Mouse (Mus musculus) midbrain, embryonic 11.5 days (tissue): ENCODE measurements around the gene Hectd1. TPM values are rescaled to one million over a fixed set of nuclear protein-coding genes. Genes with fewer than 3 reads are reported as not detected.
A peak's percentile ranks its signal among the peaks of the same experiment; 100 is the strongest.

ENCODE experiments used
- ATAC-seq: fragments of 200-750 bp; cut with Nextera tagmentation; 2 replicates; pipeline ENCODE4 v1.8.0; 2017; ENCODE audit warnings: moderate TSS enrichment, moderate library complexity; ENCODE audit not compliant: low FRiP score
- DNase-seq: peaks from one replicate; pipeline ENCODE4 v3.0.0; 2015; ENCODE audit warnings: low spot score; ENCODE audit errors: missing footprints
- H3K27ac ChIP-seq: fragments of 300-500 bp; sonication (generic); 2 replicates; pipeline ENCODE4 v1.5.1; 2014; ENCODE audit warnings: low read depth, low read length
- H3K27me3 ChIP-seq: fragments of 300-500 bp; sonication (generic); 2 replicates; pipeline ENCODE4 v1.6.1; 2014; ENCODE audit warnings: mild to moderate bottlenecking, low read length, moderate library complexity, mixed read lengths; ENCODE audit not compliant: control insufficient read depth, insufficient read depth
- H3K36me3 ChIP-seq: fragments of 300-500 bp; sonication (generic); 2 replicates; pipeline ENCODE4 v1.6.1; 2014; ENCODE audit warnings: mild to moderate bottlenecking, low read length, moderate library complexity, mixed read lengths; ENCODE audit not compliant: control insufficient read depth, insufficient read depth
- H3K4me1 ChIP-seq: fragments of 300-500 bp; sonication (generic); 2 replicates; pipeline ENCODE4 v1.6.1; 2014; ENCODE audit warnings: low read length; ENCODE audit not compliant: control insufficient read depth, insufficient read depth
- H3K4me2 ChIP-seq: fragments of 300-500 bp; sonication (generic); 2 replicates; pipeline ENCODE4 v1.6.1; 2014; ENCODE audit warnings: mild to moderate bottlenecking, moderate library complexity
- H3K4me3 ChIP-seq: fragments of 300-500 bp; sonication (generic); 2 replicates; pipeline ENCODE4 v1.5.1; 2014; ENCODE audit warnings: low read depth, low read length
- H3K9ac ChIP-seq: fragments of 300-500 bp; sonication (generic); 2 replicates; pipeline ENCODE4 v1.6.1; 2014; ENCODE audit warnings: low read length
- H3K9me3 ChIP-seq: fragments of 300-500 bp; sonication (generic); 2 replicates; pipeline ENCODE4 v1.6.1; 2016; ENCODE audit warnings: low read length; ENCODE audit not compliant: control insufficient read depth
- WGBS: fragments of 180-500 bp; shearing (Covaris S2); extraction: QIAGEN DNeasy Blood & Tissue Kit; methylation state at CpG from one replicate; pipeline ENCODE4 v1.1.7; 2014; 5-methylcytosine and 5-hydroxymethylcytosine counted together
- polyA plus RNA-seq: library from polyadenylated mRNA; unstranded; fragments of >200 nt; fragmentation: Nextera tagmentation; extraction: Ambion mirVana; gene quantifications from 2 replicates; pipeline ENCODE4 v1.2.1, GENCODE M21; 2014

Hectd1 gene
- polyA plus RNA-seq, 1 experiment from 2014 or later = 30.3 TPM

GRCm38 (mm10) chr12:51819951-51820498 is 9.3 kb downstream of the Hectd1 start:
- Histone ChIP-seq H3K4me3 (no peak overlapping the region), H3K4me2 (no peak overlapping the region), H3K9ac (no peak overlapping the region), H3K4me1 (no peaks in the 10 kb centered on the region), H3K9me3 (no peaks in the 10 kb centered on the region), H3K27me3 (no peaks in the 10 kb centered on the region), H3K27ac (no peak overlapping the region), H3K36me3 (no peaks in the 10 kb centered on the region)
- DNase-seq = peak; percentile 53
- 94% methylated on average over 4 of the region's 4 CpGs for WGBS
- no peak for ATAC-seq

DNA sequence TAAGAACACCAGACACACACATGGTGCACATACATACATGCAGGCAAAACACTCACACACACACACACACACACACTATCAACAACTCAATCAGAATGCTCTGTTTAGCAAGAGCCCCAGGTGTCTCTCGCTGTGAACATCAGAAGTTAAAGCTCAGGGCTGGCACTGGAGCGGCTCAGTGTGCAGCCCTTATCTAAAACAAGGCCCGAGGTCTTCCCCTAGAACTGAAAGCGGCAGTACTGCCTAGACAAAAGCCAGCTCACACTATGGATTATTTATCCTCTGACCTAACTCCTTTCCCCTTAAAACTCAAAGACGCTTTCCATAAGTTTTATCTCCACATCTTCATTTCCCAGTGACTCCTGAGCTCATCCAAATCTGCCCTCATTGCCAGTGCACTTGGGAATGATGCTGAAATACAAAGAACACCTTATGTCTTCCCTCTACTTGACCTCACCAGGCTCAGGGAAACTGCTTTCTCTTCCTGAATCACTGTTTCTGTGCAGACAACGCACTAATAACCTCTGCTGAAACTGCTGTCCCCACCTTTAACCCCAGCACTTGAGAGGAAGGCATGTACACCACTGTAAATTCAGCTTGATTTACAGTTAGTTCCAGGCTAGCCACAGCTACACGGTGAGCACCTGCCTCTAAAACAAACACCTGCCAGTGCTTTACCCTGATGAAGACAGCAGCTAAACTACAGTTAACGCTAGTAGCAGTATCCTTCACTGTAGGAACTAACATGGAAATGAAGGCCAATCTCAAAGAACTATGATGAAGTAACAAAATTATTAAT is 11.3 kb downstream of the Hectd1 start:
- WGBS = 83% methylated on average over 8 of the region's 8 CpGs
- Histone ChIP-seq H3K9me3 (no peaks in the 10 kb centered on the region), H3K36me3 (no peaks in the 10 kb centered on the region), H3K4me1 (no peaks in the 10 kb centered on the region), H3K27ac (no peak overlapping the region; the same call in 1 of the 2 replicates), H3K4me2 (no peak overlapping the region), H3K27me3 (no peaks in the 10 kb centered on the region), H3K4me3 (no peak overlapping the region), H3K9ac (no peak overlapping the region)
- ATAC-seq (no peak), DNase-seq (peak; percentile 76)

- no peak for DNase-seq
- no peaks in the 10 kb centered on the region for H3K27me3 ChIP-seq
- no peaks in the 10 kb centered on the region for H3K36me3 ChIP-seq
- H3K27ac ChIP-seq = no peak overlapping the region
- no peaks in the 10 kb centered on the region for H3K4me1 ChIP-seq
- 77% methylated on average over 5 of the region's 5 CpGs for WGBS
- no peaks in the 10 kb centered on the region for H3K9me3 ChIP-seq
- no peak overlapping the region for H3K4me2 ChIP-seq
- ATAC-seq = no peak
- no peak overlapping the region for H3K9ac ChIP-seq
- no peak overlapping the region for H3K4me3 ChIP-seq
Observed at GRCm38 (mm10) chr12:51811388-51812140, 17.8 kb downstream of the Hectd1 start.

GRCm38 (mm10) chr12:51810564-51810963 is 18.8 kb downstream of the Hectd1 start:
- H3K4me3 ChIP-seq = no peak overlapping the region
- no peaks in the 10 kb centered on the region for H3K4me1 ChIP-seq
- no peak for DNase-seq
- H3K9me3 ChIP-seq = no peaks in the 10 kb centered on the region
- H3K9ac ChIP-seq = no peak overlapping the region
- no peaks in the 10 kb centered on the region; the same call in 1 of the 2 replicates for H3K36me3 ChIP-seq
- ATAC-seq = no peak
- H3K27ac ChIP-seq = no peak overlapping the region
- no peak overlapping the region for H3K4me2 ChIP-seq
- no peaks in the 10 kb centered on the region for H3K27me3 ChIP-seq

- Histone ChIP-seq H3K36me3 (peaks cover 13% of the 10 kb centered on the region), H3K9ac (no peak overlapping the region), H3K9me3 (no peaks in the 10 kb centered on the region), H3K4me1 (no peaks in the 10 kb centered on the region), H3K27ac (no peak overlapping the region), H3K4me3 (no peak overlapping the region), H3K4me2 (no peak overlapping the region), H3K27me3 (no peaks in the 10 kb centered on the region)
- no peak for ATAC-seq
- DNase-seq = no peak
- 94% methylated on average over 7 of the region's 7 CpGs for WGBS
Observed at GRCm38 (mm10) chr12:51784842-51785241, 44.5 kb downstream of the Hectd1 start.

GRCm38 (mm10) chr12:51768702-51769101 is 60.6 kb downstream of the Hectd1 start:
- Histone ChIP-seq H3K9ac (no peak overlapping the region), H3K27ac (no peak overlapping the region), H3K4me2 (no peak overlapping the region), H3K4me3 (no peak overlapping the region), H3K36me3 (peaks cover 15% of the 10 kb centered on the region), H3K9me3 (no peaks in the 10 kb centered on the region), H3K27me3 (no peaks in the 10 kb centered on the region), H3K4me1 (no peaks in the 10 kb centered on the region)
- 93% methylated on average over 15 of the region's 15 CpGs for WGBS
- no peak for ATAC-seq
- no peak for DNase-seq

GRCm38 (mm10) chr12:51767454-51767853 is 61.9 kb downstream of the Hectd1 start:
- WGBS = 97% methylated on average over 4 of the region's 4 CpGs
- DNase-seq = no peak
- no peak for ATAC-seq
- no peak overlapping the region for H3K4me3 ChIP-seq
- H3K27ac ChIP-seq = no peak overlapping the region
- no peaks in the 10 kb centered on the region for H3K4me1 ChIP-seq
- H3K27me3 ChIP-seq = no peaks in the 10 kb centered on the region
- H3K36me3 ChIP-seq = peaks cover 14% of the 10 kb centered on the region
- H3K9me3 ChIP-seq = no peaks in the 10 kb centered on the region
- no peak overlapping the region for H3K9ac ChIP-seq
- H3K4me2 ChIP-seq = no peak overlapping the region

DNA sequence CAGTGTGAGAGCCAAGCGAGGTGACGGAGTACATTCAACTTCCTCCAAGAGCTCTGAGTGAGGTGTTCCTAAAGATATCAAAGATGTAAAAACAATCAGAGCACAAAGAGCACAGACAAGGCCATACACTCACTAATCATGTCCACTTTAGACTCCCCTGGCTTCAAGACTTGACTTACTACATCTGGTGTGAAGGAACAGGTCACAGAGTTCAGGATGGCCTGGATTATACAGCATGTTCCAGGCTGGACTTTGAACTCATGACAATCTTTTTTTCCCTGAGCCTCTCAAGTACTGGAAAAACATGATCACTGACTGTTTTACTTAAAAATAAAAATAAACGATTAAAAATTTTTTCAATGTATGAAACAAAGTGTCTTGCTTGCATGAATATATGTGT is 70.0 kb downstream of the Hectd1 start:
- Histone ChIP-seq H3K9me3 (no peaks in the 10 kb centered on the region), H3K27ac (no peak overlapping the region), H3K27me3 (no peaks in the 10 kb centered on the region), H3K4me2 (no peak overlapping the region), H3K4me3 (no peak overlapping the region), H3K36me3 (peaks cover 9% of the 10 kb centered on the region), H3K4me1 (no peaks in the 10 kb centered on the region), H3K9ac (no peak overlapping the region)
- DNase-seq = no peak
- 94% methylated on average over 3 of the region's 3 CpGs for WGBS
- ATAC-seq = no peak

- DNase-seq = no peak
- no peak for ATAC-seq
Observed at GRCm38 (mm10) chr12:51756599-51756961, 72.8 kb downstream of the Hectd1 start.

More at GRCm38 (mm10) chr12:51756599-51756961, 72.8 kb downstream of the Hectd1 start:
- H3K36me3 ChIP-seq = peaks cover 9% of the 10 kb centered on the region; the same call in 1 of the 2 replicates
- H3K9me3 ChIP-seq = no peaks in the 10 kb centered on the region
- no peak overlapping the region for H3K4me3 ChIP-seq
- no peak overlapping the region for H3K27ac ChIP-seq
- no peak overlapping the region for H3K4me2 ChIP-seq
- no peaks in the 10 kb centered on the region for H3K27me3 ChIP-seq
- no peak overlapping the region for H3K9ac ChIP-seq
- no peaks in the 10 kb centered on the region for H3K4me1 ChIP-seq
